Mouse (Mus musculus): Measurements from ENCODE around the gene Myo15b.

GRCm38 (mm10) chr11:115884361-115884760, 26.2 kb downstream of the Myo15b start:
- no peak for TF ChIP-seq CTCF (conservative IDR thresholded peaks at IDR 0.05; ENCODE audit: low read length)
- no peak for TF ChIP-seq POU5F1 (IDR thresholded peaks at IDR 0.05; ENCODE audit: borderline replicate concordance, low read length)

All from E14TG2a.4 (cell line).